Mouse (Mus musculus) hematopoietic stem cell, adult 5-6 weeks (primary cell): ENCODE data around the gene Neu4. TPM values are rescaled to one million over a fixed set of nuclear protein-coding genes. Genes with fewer than 3 reads are reported as not detected.
A peak's percentile ranks its signal among the peaks of the same experiment; 100 is the strongest.
"Not testable (repeated sequence)": the region's sequence is repeated elsewhere in the genome, so short reads cannot be mapped to it uniquely, and the experiment has no call there.

ENCODE experiments used
- ATAC-seq, 2 experiments: fragments of 125-278 bp in 1 of 2; replicated peaks in 1 of 2; 2 replicates each; pipeline ENCODE4 v1.8.0; 2016 to 2017; ENCODE audit warnings: inconsistent platforms in 2 of 2, mild to moderate bottlenecking in 2 of 2, moderate number of reproducible peaks in 2 of 2, low read depth in 1 of 2, moderate TSS enrichment in 1 of 2; ENCODE audit not compliant: low FRiP score in 2 of 2, poor library complexity in 2 of 2, severe bottlenecking in 2 of 2, insufficient read depth in 1 of 2, low TSS enrichment in 1 of 2
- total RNA-seq: library from RNA; stranded (forward); fragments of 172-1452, 232-1000 nt; gene quantifications from 2 replicates; pipeline ENCODE4 v1.2.3, GENCODE M21; 2017

Neu4 gene
- total RNA-seq: not detected in 2 replicates

- ATAC-seq: no peak
Observed at GRCm38 (mm10) chr1:94020151-94020550, at the start of gene Neu4. TSS of gene Neu4 (plus strand) at chr1:94020451.

DNA sequence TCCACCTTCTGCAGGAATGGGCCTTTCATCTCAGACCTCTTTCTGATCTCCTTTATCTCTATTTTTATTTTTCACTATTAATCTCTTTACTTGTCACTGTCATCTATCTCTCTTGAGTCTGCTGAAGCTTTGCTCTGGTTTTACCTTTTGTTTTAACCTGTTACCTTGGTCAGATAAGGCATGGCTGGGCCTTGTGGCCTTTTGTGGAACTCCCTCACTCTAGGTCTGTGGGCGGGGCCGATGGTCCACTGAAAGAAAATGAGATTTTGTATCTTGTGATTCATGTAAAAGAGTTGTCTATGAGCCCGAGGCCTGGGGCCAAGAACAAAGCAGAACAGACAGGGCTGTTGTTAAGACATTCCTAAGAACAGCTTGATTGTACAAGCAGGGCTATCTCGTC, 49.5 kb upstream of the Neu4 start:
- not testable (repeated sequence) for ATAC-seq

GRCm38 (mm10) chr1:93975764-93976163, 44.5 kb upstream of the Neu4 start:
- ATAC-seq: peak; percentile 78

DNA sequence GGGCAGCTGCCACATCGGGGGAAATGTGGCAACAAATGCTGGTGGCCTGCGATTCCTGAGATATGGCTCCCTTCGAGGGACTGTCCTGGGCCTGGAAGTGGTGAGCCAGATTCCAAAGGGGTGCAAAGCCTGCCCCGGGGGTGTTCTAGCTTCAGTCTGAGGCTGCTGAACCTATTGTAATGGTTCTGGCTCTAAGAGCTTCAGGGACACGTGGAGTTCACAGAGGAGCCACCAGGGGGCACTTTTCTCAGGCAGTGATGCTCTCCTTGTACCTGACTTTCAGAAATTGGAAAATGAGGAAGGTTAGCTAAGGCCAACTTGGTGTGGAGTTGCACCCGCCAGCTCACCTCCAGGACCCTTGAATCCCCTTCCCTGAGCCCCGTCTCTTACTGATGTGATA, 42.0 kb upstream of the Neu4 start:
- peak; percentile 66 to 72 for ATAC-seq

- peak; percentile 72 to 74 for ATAC-seq
Observed at GRCm38 (mm10) chr1:93980932-93981331, 39.3 kb upstream of the Neu4 start.

GRCm38 (mm10) chr1:93986167-93986566, 34.1 kb upstream of the Neu4 start:
- no peak for ATAC-seq

GRCm38 (mm10) chr1:93988786-93989185, 31.5 kb upstream of the Neu4 start:
- no peak for ATAC-seq

DNA sequence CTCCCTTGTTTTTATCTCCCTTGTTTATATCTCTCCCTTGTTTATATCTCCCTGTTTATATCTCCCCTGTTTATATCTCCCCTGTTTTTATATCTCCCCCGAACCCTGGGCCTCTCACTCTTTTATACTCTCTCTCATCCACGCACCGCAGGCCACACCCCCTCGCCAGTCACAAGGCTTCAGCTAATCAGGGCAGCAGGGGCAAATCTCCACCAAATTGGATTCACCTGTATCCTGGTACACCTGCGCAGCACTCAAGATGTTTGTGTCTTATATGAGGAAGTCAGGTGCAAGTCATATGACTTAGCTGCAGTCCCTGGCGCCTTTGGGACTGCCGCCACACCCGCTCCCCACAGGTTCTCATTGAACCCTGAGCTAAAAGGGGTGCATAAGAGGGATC, 30.0 kb upstream of the Neu4 start, which contains the start of gene Gal3st2c:
Gal3st2c (plus strand) TSS at position 301 of the 400 bp plus-strand sequence.
- ATAC-seq: not testable (repeated sequence)

GRCm38 (mm10) chr1:93991068-93991467, 29.2 kb upstream of the Neu4 start:
- ATAC-seq: peak; percentile 52 to 53

DNA sequence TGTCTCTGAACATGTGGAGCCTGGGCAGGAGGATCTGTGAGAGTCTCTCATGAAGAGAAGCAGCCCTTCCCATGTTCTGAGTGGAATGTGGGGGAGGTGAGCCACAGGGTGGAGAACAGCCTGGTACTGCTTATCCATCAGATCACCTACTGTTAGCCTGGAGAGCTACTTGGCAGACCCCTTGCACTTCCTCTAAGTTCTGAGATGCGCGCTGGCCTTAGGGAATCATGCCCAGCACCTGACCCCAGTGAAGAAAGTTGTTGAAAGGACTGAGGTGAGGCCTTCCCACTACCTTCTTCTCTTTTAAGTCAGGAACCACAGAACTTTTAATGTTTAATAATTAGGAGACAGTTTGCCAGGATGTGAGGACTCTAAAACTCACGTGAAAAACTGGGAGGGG, 28.8 kb upstream of the Neu4 start:
- ATAC-seq: 0 out of 4 replicates have a peak, but pooled peaks of 1 of the 2 experiments have one; percentile 4

- ATAC-seq: no peak
Observed at GRCm38 (mm10) chr1:94001023-94001422, 19.2 kb upstream of the Neu4 start.

GRCm38 (mm10) chr1:94005954-94006506, 14.2 kb upstream of the Neu4 start:
- peak in 1 of 2 experiments; percentile 40; a peak in 2 of 4 replicates for ATAC-seq

- not testable (repeated sequence) for ATAC-seq
Observed at GRCm38 (mm10) chr1:94008826-94009225, 11.4 kb upstream of the Neu4 start.

GRCm38 (mm10) chr1:94011643-94012042, 8.6 kb upstream of the Neu4 start:
- ATAC-seq: no peak

DNA sequence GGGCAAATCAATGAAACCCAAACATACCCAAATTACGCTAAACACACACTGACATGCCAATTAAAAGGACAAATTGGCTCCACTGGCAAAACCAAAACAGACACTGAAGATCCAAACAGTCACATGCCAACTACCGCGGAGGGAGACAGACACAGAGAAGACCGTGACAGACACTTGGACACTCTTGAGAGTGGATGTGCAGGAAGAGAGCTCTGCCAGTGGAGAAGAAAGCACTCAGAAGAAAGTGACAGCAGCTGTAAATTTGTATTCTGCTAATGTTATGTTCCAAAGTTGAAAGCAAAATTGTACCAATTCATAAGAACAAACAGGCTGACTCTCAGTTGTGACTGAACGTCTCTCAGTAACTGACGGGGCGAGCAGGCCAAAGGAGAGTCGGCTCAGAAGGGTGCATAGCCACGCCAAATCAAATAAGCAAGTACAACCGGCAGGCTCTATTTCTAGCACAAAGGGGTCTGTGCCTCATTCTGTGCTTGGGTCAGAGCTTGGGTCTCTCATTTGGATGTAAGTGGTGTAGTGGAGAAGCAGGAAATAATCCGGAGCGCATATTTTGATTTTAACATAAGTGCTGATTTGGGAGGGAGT, 7.4 kb downstream of the Neu4 start:
- no peak for ATAC-seq

DNA sequence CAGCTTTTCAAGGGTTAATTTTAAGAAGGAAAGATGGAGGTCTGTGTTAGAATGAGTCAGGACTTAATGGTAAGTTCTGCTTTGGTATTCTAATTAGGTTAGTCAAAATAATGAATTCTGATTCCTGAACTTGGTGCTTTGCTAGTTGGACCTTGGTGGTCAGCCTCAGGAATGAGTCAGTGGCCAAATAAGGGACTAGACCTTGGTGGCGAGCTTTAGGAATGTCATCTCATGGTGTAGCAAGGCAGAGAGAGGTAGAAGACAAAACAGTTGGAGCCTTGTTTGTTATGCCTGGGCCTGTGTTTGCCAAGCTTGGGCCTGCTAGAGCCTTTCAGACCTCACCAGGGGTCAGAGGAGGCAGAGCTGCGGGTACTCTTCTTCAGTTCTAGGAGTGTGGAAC, 8.5 kb downstream of the Neu4 start:
- no peak for ATAC-seq

DNA sequence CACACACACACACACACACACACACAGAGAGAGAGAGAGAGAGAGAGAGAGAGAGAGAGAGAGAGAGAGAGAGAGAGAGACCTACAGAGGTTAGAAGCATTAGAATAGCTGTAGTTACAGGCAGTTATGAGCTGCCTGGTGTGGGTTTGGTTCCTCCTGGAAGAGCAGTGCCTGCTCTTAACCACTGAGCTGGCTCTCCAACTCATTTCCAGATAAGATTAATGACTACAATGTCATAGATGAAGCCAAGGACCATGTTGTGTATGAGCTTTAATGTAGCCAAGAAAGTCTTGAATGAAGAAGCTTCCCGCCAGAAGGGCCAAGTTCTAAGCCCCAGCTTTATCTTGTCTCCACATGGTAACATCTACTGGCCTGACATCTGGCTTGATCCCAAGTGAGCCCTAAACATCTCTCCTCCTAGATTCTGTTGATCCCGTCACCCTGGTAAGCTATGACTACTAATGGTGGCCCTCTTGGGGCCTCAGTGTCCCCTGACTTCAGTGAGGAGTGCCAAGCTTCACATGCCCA, 12.9 kb downstream of the Neu4 start:
- no peak for ATAC-seq

GRCm38 (mm10) chr1:94034984-94035743, 14.9 kb downstream of the Neu4 start:
- ATAC-seq: peak; percentile 95
